Mouse (Mus musculus) ES-Bruce4 (cell line): ENCODE measurements around the gene Cpsf4l. TPM values are rescaled to one million over a fixed set of nuclear protein-coding genes. Genes with fewer than 3 reads are reported as not detected.

Source experiments
- H3K27ac ChIP-seq: 2 replicates; pipeline ENCODE4 v1.5.1; 2012; ENCODE audit warnings: low read length, inconsistent platforms; ENCODE audit not compliant: insufficient read depth
- H3K27me3 ChIP-seq: 2 replicates; pipeline ENCODE4 v1.6.1; 2012; ENCODE audit warnings: mild to moderate bottlenecking, low read length, inconsistent platforms; ENCODE audit not compliant: control insufficient read depth, poor library complexity, insufficient read depth, severe bottlenecking
- H3K36me3 ChIP-seq: 2 replicates; pipeline ENCODE4 v1.6.1; 2012; ENCODE audit warnings: inconsistent platforms, mild to moderate bottlenecking, low read length, moderate library complexity; ENCODE audit not compliant: control insufficient read depth, poor library complexity, insufficient read depth, severe bottlenecking
- H3K4me1 ChIP-seq: one replicate; pipeline ENCODE4 v1.8.1; 2011; ENCODE audit warnings: low read length; ENCODE audit not compliant: control insufficient read depth, insufficient read depth
- H3K4me3 ChIP-seq: 2 replicates; pipeline ENCODE4 v1.5.1; 2011; ENCODE audit warnings: low read depth, mild to moderate bottlenecking, low read length
- H3K9ac ChIP-seq: 2 replicates; pipeline ENCODE4 v1.6.1; 2012; ENCODE audit warnings: low read depth, mild to moderate bottlenecking, inconsistent platforms; ENCODE audit not compliant: poor library complexity, severe bottlenecking
- H3K9me3 ChIP-seq: replicated peaks from 2 replicates; pipeline ENCODE4 v1.6.1; 2012; ENCODE audit warnings: mild to moderate bottlenecking, low read length, inconsistent platforms; ENCODE audit not compliant: control insufficient read depth, poor library complexity, insufficient read depth, severe bottlenecking
- CTCF ChIP-seq: IDR thresholded peaks from one replicate; pipeline ENCODE4 v1.8.1; 2011; ENCODE audit warnings: low read depth, low read length
- EP300 ChIP-seq: IDR thresholded peaks from 2 replicates; pipeline ENCODE4 v1.6.1; 2011; ENCODE audit warnings: low read depth, low read length; ENCODE audit not compliant: insufficient read depth
- POLR2A ChIP-seq: IDR thresholded peaks from one replicate; pipeline ENCODE4 v1.8.1; 2011; ENCODE audit warnings: low read length; ENCODE audit not compliant: insufficient read depth
- polyA plus RNA-seq: library from polyadenylated mRNA; stranded (reverse); fragments of >200 nt; gene quantifications from 2 replicates; pipeline ENCODE4 v1.2.4, GENCODE M21; 2011; ENCODE audit warnings: low read depth; ENCODE audit not compliant: missing spikeins, insufficient read depth, insufficient read length

Gene Cpsf4l
- polyA plus RNA-seq, 1 experiment = 18.0 TPM

DNA sequence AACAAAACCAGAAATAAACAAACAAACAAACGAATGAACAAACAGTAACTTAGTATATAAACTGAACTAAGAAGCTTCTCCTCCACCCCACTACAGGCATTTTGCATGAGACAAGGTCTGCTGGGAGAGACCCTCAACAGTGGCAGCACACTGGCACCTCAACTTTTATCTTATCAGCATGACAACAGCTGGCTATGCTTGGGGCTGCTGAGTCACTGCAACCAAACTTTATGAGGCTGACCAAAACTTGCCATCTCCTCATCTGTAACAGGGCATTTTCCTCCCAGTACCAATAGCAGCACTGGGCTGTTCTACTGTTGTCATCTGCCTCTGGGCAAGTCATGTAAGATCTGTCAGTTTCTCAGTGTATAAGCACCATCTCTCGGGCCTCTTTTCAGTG is 28.9 kb downstream of the Cpsf4l start:
- Histone ChIP-seq H3K9me3 (no peaks in the 10 kb centered on the region), H3K4me3 (no peak overlapping the region), H3K27me3 (no peaks in the 10 kb centered on the region), H3K4me1 (peaks cover 2% of the 10 kb centered on the region), H3K9ac (no peak overlapping the region), H3K36me3 (peaks cover 11% of the 10 kb centered on the region), H3K27ac (no peak overlapping the region)
- no peak for TF ChIP-seq EP300
- no peak for TF ChIP-seq POLR2A
- TF ChIP-seq CTCF = no peak

DNA sequence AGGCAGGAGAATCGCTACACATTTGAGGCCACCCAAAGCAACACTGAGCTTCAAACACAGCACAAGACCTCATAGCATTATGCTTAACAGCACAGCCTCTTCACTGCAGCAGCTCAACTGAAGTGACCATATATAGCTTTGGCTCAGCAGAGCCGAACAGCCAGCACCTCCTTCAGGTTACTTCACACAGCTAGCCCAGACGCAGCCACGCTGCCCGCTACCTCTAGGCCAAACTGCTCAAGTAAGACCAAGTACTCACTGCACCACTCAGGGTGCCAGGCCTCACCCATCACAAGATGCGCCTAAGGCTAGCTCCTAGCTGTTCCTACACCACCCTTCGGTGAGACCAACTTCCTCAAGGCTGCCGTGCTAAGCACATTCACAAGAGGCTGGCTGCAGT is 31.4 kb downstream of the Cpsf4l start:
- Histone ChIP-seq H3K4me3 (no peak overlapping the region), H3K9ac (no peak overlapping the region), H3K36me3 (peaks cover 19% of the 10 kb centered on the region), H3K27me3 (no peaks in the 10 kb centered on the region), H3K27ac (no peak overlapping the region), H3K9me3 (no peaks in the 10 kb centered on the region), H3K4me1 (peaks cover 2% of the 10 kb centered on the region)
- TF ChIP-seq POLR2A (no peak), EP300 (no peak), CTCF (no peak)

DNA sequence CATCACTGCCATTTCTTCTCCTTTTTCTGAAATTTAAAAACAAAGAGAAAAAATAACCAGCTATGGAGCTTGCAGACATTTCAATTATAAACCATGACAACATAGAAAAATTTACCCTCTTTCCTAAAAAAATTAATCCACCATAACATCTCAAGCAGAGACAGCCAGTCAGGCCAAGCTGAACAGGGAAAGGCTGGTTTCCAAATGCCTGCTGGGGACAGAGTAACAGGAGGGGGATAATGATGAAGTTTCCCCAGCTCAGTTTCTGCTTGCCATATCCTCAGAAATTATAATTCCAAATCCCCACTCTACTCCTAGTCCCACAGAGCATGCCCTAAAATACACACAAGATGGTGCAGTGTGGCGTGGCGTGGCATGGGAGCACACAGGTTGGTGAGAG is 32.4 kb downstream of the Cpsf4l start:
- Histone ChIP-seq H3K36me3 (peaks cover 19% of the 10 kb centered on the region), H3K9ac (no peak overlapping the region), H3K9me3 (no peaks in the 10 kb centered on the region), H3K4me1 (peaks cover 2% of the 10 kb centered on the region), H3K4me3 (no peak overlapping the region), H3K27ac (no peak overlapping the region), H3K27me3 (no peaks in the 10 kb centered on the region)
- TF ChIP-seq CTCF (no peak), EP300 (no peak), POLR2A (no peak)

DNA sequence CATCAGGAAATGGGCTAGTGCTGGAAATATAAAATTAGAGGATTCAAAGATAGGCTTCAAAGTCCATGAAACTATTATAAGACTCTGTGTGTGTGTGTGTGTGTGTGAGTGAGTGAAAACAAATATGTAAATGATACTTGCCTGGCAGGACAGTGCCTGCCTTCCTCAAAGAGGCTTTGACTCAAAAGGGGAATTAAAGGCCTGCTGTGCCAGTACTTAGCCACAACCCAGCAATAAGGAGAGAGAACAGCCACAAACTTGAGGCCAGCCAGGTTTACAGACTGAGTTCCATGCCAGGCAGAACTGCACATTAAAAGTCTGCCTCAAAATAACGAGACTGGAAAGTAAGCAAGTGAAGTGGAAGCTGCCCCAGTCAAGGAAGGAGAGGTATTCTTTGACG is 33.0 kb downstream of the Cpsf4l start:
- Histone ChIP-seq H3K27me3 (no peaks in the 10 kb centered on the region), H3K36me3 (peaks cover 19% of the 10 kb centered on the region)

DNA sequence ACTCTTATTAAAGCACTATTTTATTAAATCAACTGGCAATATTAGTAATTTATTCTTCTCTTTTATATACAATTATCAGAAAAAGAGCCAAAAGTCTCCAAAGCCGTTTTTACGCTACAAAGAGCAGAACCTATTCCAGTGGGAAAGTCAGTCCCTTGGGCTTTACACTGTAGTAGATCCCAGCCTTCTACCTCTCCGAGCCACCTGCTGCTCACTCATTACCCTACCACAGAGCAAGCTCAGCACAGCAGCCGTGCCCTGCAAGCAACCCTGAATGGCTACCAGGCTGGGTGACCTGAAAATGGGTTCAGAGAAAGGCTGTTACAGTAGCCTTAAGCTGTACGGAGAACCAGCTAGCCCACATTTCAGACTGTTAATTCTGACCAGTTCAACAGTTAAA is 35.2 kb downstream of the Cpsf4l start:
- Histone ChIP-seq H3K36me3 (peaks cover 25% of the 10 kb centered on the region), H3K4me3 (no peak overlapping the region)
- TF ChIP-seq EP300 (no peak), CTCF (no peak), POLR2A (no peak)

More for the DNA sequence above, 33.0 kb downstream of the Cpsf4l start:
- Histone ChIP-seq H3K27ac (no peak overlapping the region), H3K9me3 (no peaks in the 10 kb centered on the region), H3K4me1 (peaks cover 2% of the 10 kb centered on the region), H3K4me3 (no peak overlapping the region), H3K9ac (no peak overlapping the region)
- TF ChIP-seq EP300 (no peak), POLR2A (no peak), CTCF (no peak)

DNA sequence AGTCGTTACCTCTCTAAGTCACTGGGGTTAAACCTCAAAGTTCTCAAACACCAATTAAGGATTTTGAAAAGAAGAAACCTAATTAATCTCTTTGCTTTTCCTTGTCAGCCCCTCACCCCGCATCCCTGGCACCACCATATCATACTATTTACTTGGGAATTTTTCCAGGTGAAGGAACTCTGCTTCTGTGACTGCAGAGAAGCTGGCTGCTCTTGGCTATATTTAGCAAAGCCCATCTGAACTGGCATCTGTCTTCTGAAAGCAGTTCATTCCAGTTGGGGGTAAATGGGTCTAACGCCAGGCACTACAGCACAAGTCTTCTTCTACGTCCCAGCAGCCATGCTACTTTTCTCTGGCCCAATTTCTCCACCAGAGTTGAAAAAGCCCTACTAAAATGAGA is 36.2 kb downstream of the Cpsf4l start:
- Histone ChIP-seq H3K27me3 (no peaks in the 10 kb centered on the region), H3K4me3 (no peak overlapping the region), H3K9me3 (no peaks in the 10 kb centered on the region), H3K36me3 (peaks cover 27% of the 10 kb centered on the region), H3K27ac (no peak overlapping the region), H3K9ac (no peak overlapping the region), H3K4me1 (no peaks in the 10 kb centered on the region)
- TF ChIP-seq EP300 (no peak), POLR2A (no peak)

More for the DNA sequence above, 35.2 kb downstream of the Cpsf4l start:
- no peaks in the 10 kb centered on the region for H3K9me3 ChIP-seq
- no peak overlapping the region for H3K9ac ChIP-seq
- H3K27ac ChIP-seq = no peak overlapping the region
- H3K4me1 ChIP-seq = peaks cover 2% of the 10 kb centered on the region
- no peaks in the 10 kb centered on the region for H3K27me3 ChIP-seq
